Mouse (Mus musculus): ENCODE measurements around the gene Ap2s1.
"Not testable (repeated sequence)": the region's sequence is repeated elsewhere in the genome, so short reads cannot be mapped to it uniquely, and the experiment has no call there.

- TF ChIP-seq CTCF, POLR2A (IDR thresholded peaks at IDR 0.05; ENCODE audit: extremely low read depth, insufficient read depth, low read length): not testable (repeated sequence)
Observed at GRCm38 (mm10) chr7:16716456-16717152, 21.6 kb upstream of the Ap2s1 start.

Data from cortical plate, adult 2 months (tissue).